Mouse (Mus musculus) liver, embryonic 15.5 days (tissue): ENCODE measurements around the gene Sycp2. TPM values are rescaled to one million over a fixed set of nuclear protein-coding genes. Genes with fewer than 3 reads are reported as not detected.

Experiments
- ATAC-seq: fragments of 200-750 bp; cut with Nextera tagmentation; 2 replicates; pipeline ENCODE4 v1.8.0; 2017; ENCODE audit warnings: moderate number of reproducible peaks, mild to moderate bottlenecking, moderate library complexity; ENCODE audit not compliant: insufficient read depth
- H3K27ac ChIP-seq: fragments of 300-500 bp; sonication (generic); replicated peaks from 2 replicates; pipeline ENCODE4 v1.5.1; 2015; ENCODE audit warnings: mild to moderate bottlenecking, inconsistent platforms
- H3K27me3 ChIP-seq: fragments of 300-500 bp; sonication (generic); 2 replicates; pipeline ENCODE4 v1.6.1; 2015; ENCODE audit warnings: mild to moderate bottlenecking, inconsistent platforms
- H3K36me3 ChIP-seq: fragments of 300-500 bp; sonication (generic); replicated peaks from 2 replicates; pipeline ENCODE4 v1.6.1; 2015; ENCODE audit warnings: moderate library complexity, mild to moderate bottlenecking, inconsistent platforms
- H3K4me1 ChIP-seq: fragments of 300-500 bp; sonication (generic); replicated peaks from 2 replicates; pipeline ENCODE4 v1.6.1; 2015; ENCODE audit warnings: inconsistent platforms
- H3K4me2 ChIP-seq: fragments of 300-500 bp; sonication (generic); 2 replicates; pipeline ENCODE4 v1.6.1; 2015; ENCODE audit warnings: moderate library complexity, mild to moderate bottlenecking, inconsistent platforms
- H3K4me3 ChIP-seq: fragments of 300-500 bp; sonication (generic); replicated peaks from 2 replicates; pipeline ENCODE4 v1.5.1; 2015; ENCODE audit warnings: mild to moderate bottlenecking, inconsistent platforms
- H3K9ac ChIP-seq: fragments of 300-500 bp; sonication (generic); 2 replicates; pipeline ENCODE4 v1.6.1; 2015; ENCODE audit warnings: moderate library complexity, mild to moderate bottlenecking, inconsistent platforms
- H3K9me3 ChIP-seq: fragments of 300-500 bp; sonication (generic); replicated peaks from 2 replicates; pipeline ENCODE4 v1.6.1; 2016; ENCODE audit warnings: inconsistent platforms
- WGBS: fragments of 180-500 bp; shearing (Covaris S2); methylation state at CpG from one replicate; pipeline ENCODE4 v1.1.7; 2015; ENCODE audit warnings: mixed read lengths; ENCODE audit not compliant: insufficient replicate concordance; 5-methylcytosine and 5-hydroxymethylcytosine counted together
- polyA plus RNA-seq: library from polyadenylated mRNA; unstranded; fragments of >200 nt; fragmentation: Nextera tagmentation; extraction: Ambion mirVana; gene quantifications from 2 replicates; pipeline ENCODE4 v1.2.1, GENCODE M21; 2015

Gene Sycp2
- polyA plus RNA-seq, 1 experiment from 2014 or later: not detected

- H3K9ac ChIP-seq: no peak overlapping the region
- WGBS: 56% methylated on average over 8 of the region's 8 CpGs
- no peaks in the 10 kb centered on the region for H3K9me3 ChIP-seq
- no peak for ATAC-seq
- no peak overlapping the region for H3K4me2 ChIP-seq
- H3K4me1 ChIP-seq: no peaks in the 10 kb centered on the region
- no peak overlapping the region for H3K4me3 ChIP-seq
- no peaks in the 10 kb centered on the region for H3K36me3 ChIP-seq
- no peaks in the 10 kb centered on the region for H3K27me3 ChIP-seq
- no peak overlapping the region for H3K27ac ChIP-seq
These were observed 103.9 kb downstream of the Sycp2 start for GRCm38 (mm10) chr2:178303453-178304187.

Other genes starting within 250 kb of the Sycp2 start
- gene Ppp1r3d, start 6.8 kb upstream of the Sycp2 start, polyA plus RNA-seq: 0.62 and 0.84 TPM in 2 replicates
- 0.61 and 0.90 TPM in 2 replicates for gene Fam217b, start 6.8 kb upstream of the Sycp2 start, polyA plus RNA-seq
- gene Cdh26, start 22.8 kb upstream of the Sycp2 start, polyA plus RNA-seq: 0.14 and 0.16 TPM in 2 replicates